Mouse (Mus musculus) ES-CJ7 (cell line): Measurements from ENCODE around the gene Rilpl1.
"Not testable (repeated sequence)": the region's sequence is repeated elsewhere in the genome, so short reads cannot be mapped to it uniquely, and the experiment has no call there.

Experiments
- DNase-seq: peaks from one replicate; pipeline ENCODE4 v3.0.0; 2011; ENCODE audit warnings: low read depth, low spot score

The Rilpl1 gene

DNA sequence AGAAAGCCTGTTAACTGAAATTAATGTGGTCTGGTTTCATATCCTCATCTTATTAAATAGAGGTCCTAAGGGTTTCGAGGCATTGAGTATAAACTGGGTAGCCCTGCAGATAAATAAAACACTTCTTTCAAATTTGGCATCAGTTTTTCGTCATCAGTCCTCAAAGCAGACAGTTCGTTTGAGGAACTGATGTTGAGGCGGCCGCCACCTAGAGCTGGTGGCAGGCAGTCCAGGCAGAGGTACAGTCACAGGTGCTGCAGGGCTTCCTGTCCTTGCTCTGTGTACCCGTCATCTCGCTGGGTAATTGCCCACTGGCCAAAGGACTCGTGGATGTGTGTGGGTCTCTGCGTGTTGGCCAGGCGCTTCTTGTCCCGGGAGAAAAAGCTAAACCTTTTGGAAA, 37.7 kb downstream of the Rilpl1 start:
- DNase-seq = no peak

DNA sequence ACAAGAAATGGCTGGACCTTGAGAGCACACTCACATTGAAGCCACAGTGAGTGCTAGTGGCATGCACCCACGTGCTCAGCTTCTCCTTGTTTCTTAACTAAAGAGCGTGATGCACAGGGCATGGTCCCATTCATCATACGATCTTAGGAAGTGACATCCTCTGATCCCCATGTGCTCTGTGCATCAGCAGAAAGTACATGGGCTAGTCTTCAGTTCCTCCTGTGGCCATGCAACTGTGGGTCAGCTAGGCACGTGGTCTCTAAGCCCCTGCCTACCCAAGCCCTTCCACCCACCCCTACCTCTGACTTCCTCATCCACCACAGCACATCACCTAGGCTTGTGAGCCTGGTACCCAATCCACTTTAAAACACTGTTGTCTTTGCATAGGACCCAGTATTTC, 38.6 kb downstream of the Rilpl1 start:
- DNase-seq = no peak

DNA sequence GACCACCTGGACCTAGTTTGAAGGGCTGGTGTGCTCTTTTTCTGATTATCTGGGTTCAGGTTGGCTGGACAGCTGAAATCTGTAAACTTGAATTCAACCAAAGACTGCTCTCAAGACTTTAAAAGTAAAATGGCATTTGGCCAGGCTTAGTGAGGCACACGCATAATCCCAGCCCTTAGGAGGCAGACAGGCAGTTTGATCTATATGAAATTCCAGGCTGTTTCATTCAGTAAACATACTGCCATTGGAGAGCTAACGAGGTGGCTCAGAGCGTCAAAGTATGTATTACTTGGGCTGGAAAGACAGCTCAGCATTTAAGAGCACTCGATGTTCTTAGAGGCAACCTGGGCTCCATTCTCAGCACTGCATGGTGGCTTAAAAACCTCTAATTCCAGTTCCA, 39.5 kb downstream of the Rilpl1 start:
- DNase-seq = no peak

DNA sequence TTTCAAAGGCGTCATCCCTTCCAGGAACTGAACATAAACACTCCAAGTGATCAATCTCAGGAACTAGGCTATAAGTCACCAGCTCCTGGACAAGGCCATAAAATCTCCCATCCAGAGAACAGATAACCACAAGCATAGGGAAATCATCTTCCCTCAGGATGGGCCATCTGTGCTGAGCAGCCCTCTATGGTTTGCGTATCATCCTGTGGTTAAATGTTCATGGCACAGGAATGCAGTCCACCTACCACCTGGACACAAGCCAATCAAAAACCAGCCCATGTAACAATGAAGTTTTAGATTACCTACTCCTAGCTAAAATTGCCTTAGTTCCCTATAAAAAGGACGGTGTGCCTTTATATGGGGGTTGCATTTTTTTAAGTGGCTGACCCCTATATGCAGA, 42.3 kb downstream of the Rilpl1 start:
- no peak for DNase-seq

DNA sequence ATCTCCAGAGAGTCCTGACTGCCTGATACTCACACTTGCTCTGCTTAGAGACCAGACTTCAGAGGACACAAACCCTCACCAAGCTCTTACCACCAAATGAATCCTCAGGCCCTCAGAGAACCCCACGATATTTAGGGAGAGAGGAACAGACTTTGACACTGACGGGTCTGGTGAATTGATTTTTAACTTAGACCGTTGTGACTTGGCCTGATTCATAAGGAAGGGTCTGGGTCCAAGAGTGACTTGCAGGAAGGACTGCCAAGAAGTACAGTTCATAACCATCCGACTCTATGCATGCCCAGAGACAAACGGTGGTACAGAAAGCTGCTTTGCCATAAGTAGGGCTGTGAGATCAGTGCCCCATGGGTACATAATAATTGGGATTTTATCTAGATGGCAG, 45.5 kb downstream of the Rilpl1 start:
- no peak for DNase-seq

DNA sequence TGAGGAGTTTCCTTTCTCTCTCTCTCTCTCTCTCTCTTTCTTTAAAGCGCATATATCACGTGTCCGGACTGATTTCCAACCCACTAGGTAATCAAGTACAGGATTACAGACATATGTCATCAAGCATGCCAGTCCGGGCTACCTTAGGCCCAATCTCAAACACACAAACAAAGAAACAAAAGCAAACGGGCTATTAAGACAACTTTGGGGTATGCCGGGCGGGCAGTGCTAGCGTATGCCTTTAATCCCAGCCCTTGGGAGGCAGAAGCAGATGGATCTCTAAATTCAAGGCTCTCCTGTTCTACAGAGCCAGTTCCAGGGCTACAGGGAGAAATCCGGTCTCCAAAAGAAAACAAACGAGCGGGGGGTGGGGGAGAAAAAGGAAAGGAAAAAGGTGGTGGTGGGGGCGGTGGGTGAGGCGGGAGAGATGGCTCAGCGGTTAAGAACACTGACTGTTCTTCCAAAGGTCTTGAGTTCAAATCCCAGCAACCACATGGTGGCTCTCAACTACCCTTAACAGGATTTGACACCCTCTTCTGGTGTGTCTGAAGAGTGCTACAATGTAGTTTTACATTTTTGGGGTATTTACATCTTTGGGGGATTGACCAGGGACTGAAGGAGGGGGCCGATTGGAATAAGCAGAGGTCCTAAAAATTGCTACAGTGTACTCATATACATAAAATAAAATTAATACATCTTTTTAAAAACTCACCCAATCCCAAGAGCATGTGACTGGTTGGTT, 47.4 kb downstream of the Rilpl1 start:
- DNase-seq = no peak

DNA sequence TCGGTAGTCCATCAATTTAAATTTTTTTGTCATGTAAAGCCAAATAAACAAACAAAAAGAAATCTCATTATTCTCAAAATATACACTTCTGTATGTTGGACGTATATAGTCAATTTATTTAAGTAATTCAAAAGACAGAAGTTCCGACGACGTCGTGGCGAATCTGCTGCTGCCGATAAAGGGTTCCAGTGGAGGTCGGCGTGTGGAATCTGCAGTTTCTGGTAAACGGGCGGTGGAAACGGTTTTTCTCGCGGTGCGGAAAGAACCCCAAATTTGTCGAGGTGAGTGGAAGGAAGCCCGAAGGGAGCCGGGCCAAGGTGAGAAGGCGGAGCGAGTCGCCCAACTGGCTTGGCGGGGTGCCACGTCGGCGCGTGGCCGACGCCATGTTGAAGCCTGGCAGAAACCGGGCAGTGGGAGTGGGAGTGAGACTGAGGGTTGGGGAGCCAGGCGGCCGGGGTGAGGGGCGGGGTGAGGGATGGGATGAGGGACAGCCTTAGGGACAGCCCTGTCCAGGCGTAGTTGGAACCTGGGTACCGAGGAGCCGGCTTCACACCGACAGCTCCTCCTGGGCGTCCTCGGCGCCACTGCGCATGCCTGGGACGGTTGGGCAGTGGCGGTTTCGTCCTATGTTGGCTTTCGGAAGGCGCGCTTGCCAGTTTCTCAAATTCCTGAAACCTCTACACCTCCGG, 48.1 kb downstream of the Rilpl1 start, which contains the start of gene Snrnp35:
Gene Snrnp35, plus strand, starts transcription at position 169 of the 689 bp plus-strand sequence.
- DNase-seq = peak; percentile 90

DNA sequence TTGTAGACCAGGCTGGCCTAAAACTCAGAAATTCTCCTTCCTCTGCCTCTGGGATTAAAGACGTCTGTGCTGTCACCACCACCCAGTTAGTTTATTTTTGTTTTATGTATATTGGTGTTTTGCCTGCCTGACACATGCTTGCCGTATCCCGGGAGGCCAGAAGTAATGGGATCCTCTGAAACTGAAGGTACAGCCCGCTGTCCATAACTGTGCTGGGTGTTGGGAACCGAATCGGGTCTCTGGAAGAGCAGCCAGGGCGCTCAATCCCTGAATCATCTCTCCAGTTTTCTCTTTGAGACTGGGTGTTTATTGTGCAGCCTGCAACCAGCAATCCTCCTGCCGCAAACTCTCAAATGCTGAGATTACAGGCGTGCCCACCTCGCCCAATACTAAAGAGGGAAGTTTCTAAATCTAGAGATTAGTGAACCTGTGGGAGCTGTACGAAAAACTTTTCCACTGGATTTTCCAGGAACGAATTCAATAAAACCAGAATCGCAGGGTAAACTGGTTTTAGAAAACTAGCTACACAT, 48.7 kb downstream of the Rilpl1 start:
- no peak for DNase-seq

DNA sequence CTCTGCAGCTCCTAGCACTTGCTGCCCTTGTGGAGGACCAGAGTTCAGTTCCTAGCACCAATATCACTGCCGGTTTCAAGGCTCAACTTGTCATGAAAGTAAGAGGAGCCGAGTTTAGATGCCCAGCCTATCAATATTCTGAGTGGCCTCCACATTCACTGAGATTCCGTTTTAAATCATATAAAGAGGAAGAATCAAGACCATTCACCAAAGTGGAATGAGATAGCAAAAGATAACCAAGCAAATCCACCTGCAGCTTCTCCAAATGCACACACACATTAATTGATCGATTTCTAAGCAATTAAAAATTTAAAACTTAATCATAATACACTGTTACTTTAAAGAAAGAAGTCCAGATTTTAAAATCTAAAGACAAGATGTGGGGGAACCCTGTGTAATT, 49.5 kb downstream of the Rilpl1 start:
- DNase-seq = no peak

DNA sequence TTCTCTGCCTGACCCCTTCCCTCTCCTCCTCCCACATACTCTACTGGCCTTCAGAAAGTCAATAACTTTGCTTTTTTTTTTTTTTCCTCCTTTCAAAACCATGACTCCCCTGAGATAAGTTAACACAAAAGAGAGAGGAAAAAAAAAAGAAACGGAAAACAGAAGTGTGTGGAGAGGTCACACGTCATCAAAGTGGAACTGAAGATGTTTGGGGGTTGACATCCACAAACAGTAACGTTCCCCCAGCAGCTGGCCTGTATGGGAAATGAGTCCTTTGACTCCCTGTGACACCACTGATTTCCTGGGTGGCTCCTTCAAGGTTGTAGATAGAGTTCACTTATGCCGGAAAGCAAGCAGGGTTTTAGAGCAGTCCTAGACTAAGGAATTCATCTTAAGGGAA, 51.1 kb downstream of the Rilpl1 start:
- DNase-seq = no peak

DNA sequence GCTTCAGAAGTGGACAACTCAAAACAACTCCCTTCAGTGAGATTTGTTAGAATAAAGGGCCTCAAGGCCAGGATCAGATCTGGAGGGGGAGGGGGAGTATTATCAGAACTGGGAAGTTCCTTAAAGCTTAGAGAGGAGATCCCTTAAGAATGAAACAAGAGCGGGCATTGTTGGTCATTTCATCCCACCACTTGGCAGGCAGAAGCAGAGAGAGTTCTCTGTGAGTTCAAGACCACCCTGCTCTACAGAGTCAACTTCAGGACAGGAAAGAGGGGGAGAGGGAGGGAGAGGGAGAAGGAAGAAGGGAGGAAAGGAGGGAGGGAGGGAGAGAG, 52.4 kb downstream of the Rilpl1 start:
- no peak for DNase-seq

DNA sequence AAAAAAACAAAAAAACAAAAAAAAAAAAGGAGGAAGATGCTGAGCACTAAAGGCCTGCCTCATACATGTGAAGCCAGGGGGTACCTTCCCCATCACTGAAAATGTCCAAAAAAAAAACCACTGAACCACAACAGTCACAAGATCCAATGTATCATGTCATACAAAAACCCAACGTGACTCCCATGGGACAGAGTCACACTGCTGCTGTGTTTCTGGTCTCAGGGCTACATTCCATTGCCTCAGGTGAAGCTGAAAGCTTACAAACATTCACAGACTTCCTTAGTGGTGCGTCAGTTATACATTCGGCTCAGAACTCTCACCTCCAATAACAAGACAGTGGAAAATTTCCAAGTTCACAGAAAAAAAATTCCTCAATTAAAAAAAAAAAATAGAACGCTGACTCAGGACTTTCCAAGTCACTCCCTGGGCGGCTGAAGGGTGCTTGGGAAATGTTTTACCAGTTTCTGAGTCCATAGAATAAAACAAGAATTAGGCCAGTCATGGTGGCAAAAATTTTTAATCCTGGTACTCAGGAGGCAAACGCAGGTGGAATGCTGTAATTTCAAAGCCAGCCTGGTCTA, 60.5 kb downstream of the Rilpl1 start:
- no peak for DNase-seq

DNA sequence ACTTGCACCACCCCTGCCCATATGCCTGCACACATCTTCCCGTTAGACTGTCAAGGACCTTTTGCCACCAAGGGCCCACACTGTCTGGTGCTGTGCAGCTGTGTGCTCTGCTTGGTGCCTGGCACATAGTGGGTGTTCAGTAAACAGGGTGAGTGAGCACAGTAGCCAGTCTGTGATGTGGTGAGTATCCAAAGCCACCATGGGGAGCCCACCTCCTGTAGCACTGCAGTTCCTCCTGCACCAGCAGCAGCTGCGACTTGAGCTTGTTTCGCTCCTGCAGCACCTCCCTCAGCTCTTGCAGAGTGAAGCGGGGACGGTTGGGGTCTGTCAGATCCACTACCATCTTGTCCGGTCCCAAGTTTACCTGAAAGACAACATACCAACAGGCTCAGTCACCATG, 61.7 kb downstream of the Rilpl1 start:
- DNase-seq = no peak

DNA sequence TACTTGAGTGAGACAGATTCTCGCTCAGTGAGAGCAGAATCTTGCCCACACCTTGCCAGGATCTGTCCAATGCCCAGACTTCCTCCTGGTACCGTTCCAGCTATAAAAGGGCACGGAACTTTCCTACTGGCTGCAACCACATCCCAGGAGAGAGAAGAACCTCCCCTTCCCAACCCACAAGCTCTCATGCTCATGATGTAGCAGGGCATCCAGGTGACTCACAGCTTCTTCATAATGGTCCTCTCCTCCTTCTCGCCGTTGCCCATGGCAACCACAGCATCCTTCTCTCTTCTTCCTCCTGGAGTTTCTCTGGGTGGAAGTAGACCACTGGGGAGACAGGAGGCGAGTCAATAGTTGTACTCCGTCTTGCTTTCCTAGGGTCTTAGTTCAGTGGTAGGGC, 62.8 kb downstream of the Rilpl1 start:
- no peak for DNase-seq

DNA sequence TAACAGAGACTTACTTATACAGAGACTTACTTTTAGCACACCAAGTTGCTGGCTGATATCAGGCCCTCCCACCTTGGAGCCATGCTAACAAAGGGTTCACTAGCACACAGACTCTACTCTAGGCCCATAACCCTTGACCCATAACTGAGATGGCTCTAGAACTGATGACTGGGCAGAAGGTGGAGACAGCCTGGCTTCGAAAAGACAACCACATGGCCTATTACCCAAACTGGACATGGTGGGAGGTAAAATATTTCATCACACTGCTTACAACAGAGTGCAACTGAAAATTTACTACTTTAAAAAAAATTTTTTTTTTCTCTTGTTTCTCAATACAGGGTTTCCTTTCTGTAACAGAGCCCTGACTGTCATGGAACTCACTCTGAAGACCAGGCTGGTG, 63.4 kb downstream of the Rilpl1 start:
- no peak for DNase-seq

DNA sequence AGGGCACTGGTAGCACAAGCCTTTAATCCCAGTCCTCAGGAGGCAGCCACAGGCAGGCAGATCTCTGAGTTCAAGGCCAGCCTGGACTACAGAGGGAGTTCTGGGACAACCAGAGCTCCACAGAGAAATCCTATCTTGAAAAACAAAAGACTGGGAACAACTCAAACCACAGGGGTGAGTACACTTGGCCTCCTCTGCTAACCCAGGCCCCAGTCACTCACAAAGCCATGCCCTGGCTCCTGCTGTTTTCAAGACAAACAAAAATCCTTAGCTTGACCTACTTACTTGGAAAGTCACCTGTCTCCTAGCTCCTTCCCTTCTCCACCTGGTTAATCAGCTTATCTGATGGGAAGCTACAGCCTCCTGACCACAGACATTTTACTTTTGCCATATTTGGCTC, 66.3 kb downstream of the Rilpl1 start:
- peak; percentile 65 for DNase-seq

DNA sequence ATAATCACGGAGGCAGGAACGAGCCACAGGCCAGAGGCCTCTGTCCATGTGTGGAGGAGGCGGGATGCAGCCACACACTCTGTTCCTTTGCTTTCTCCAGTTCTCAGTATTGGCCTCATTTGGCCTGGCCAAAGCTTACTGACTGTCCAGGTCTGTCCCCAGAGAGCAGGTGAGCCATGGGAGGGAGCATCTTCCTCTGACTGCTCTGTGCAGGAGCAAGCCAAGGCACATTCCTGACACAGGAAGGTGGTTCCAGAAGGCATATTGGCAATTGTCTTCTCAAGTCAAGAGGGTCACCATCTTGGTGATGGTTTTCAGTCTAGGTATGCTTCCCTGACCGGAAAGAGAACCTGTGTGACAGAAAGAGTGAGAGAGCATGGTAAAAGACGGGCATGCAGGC, 67.7 kb downstream of the Rilpl1 start:
- no peak for DNase-seq

DNA sequence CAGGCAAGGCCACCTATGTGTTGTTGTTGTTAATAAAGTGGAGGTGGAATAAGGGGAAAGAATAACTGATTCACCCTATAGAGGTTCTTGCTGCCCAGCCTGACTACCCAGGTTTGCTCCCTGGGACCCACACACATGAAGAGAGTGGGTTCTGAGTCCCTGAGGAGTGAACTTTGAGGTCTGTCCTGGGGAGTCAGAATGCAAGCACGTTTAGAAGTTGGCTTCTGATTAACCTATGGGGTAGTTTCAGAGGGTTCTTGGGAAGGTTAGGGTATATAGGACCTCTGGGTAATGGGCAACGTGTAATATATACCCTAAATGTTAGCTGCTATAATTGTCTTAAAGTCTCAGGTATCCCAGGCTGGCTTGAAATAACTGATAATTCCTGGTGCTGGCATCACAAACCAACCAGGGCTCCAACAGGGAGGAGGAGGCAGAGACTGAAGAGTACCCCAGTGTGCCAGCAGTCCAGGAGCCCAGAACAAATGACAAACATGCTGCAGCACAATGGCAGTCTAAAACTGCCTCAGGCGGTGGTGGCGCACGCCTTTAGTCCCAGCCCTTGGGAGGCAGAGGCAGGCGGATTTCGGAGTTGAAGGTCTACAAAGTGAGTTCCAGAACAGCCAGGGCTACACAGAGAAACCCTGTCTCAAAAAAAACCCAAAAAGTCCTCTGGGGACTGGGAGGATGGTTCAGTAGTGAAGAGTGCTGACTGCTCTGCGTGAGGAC, 68.7 kb downstream of the Rilpl1 start:
- DNase-seq = no peak

DNA sequence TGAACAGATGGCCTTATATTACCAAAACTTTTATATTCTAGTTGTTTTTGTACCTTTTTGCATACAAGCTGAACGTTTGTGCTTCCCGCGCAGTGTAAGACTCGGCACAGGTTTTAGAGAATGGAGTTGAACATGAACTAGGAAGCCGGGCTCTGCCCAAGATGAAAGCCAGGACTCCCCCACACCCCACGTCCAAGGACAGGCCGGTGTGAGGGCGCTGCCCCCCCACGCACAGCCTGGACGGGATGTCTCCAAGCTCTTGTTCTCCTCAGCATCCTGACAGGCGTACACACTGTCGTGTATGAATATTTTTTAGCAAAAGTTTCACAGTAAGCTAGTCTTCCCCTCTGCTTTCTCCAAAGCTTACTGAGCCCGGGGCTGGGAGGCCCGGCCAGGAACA, 70.3 kb downstream of the Rilpl1 start:
- DNase-seq = not testable (repeated sequence)

DNA sequence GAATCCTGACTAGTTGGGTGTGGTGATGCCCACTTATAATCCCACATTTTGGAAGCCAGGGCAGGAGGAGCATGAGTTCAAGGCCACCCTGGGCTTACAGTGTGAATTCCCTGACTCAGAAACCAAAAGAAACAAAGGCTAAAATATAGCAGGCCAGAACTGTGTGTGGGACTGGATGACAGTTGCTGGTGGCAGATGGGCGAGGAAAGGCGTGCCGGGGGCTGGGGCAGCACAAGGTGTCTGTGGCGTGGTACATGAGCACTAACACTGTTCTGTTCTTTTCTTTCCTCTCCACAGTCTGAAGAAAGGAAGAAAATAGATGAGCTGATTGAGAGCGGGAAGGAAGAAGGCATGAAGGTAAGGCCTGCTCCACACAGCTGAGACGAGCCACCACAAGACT, 74.4 kb downstream of the Rilpl1 start:
- no peak for DNase-seq

DNA sequence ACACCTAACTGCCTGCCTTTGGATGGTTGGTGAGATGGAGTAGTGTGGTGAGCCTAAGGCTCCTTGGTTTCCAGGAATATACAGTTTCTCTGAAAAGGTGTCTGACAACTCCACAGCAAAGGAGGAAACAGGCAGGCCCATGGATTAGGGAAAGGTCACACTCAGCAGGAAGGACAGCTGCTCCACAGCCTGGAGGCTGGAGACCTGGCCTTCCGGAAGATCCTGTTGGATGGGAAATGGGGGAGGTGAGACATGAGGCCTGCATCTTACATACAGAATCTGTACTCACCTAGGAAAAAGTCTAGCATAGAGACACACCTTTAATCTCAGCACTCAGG, 77.1 kb downstream of the Rilpl1 start:
- no peak for DNase-seq

DNA sequence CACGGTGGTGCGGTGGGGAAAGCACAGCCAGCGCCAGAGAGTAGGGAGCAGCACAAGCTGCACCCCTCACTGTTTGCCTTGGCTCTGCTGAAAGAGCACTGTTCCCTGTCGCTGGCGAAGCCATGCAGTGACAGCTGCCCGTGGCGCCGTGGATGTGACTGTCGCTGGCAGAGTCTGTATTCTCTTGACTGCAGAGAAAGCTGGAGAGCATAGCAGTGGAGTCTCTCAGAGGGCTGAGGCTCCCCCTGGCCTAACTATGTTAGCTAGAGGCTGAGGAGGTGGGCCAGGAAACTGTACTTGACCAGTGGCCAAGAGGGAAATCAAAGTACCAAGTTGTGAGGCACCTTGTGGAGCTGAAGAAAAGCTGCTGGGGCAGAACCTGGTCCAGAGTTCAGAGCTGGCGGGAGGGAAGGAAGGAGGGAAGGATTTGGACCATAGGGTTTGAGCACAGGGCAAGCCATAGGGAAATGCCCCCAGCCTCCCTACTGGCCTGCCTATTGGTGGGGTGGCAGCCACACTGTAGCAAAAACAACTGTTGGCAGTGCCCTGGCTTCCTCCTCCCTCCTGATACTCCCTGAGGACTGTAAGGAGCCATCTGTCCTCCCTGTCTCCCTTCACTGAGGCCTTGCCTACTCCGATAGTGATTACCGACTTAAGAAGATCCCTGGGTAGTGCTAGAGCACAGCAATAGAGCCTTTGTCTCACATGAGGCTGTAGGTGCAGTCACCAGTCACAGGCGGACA, 77.7 kb downstream of the Rilpl1 start:
- no peak for DNase-seq
